Mouse (Mus musculus): ENCODE measurements around the gene Wdr59.

Gene Wdr59

GRCm38 (mm10) chr8:111493176-111493575 lies 28.7 kb downstream of the Wdr59 start:
- DNase-seq (ENCODE audit: low read depth, low spot score), result no peak

GRCm38 (mm10) chr8:111492508-111492907 lies 29.4 kb downstream of the Wdr59 start:
- DNase-seq (ENCODE audit: low read depth, low spot score), result no peak

GRCm38 (mm10) chr8:111491191-111491590 lies 30.7 kb downstream of the Wdr59 start:
- DNase-seq (ENCODE audit: low read depth, low spot score), result no peak

GRCm38 (mm10) chr8:111490034-111490591 lies 31.8 kb downstream of the Wdr59 start:
- no peak for DNase-seq (ENCODE audit: low read depth, low spot score)

GRCm38 (mm10) chr8:111480691-111481090 lies 41.2 kb downstream of the Wdr59 start:
- no peak for DNase-seq (ENCODE audit: low read depth, low spot score)

DNA sequence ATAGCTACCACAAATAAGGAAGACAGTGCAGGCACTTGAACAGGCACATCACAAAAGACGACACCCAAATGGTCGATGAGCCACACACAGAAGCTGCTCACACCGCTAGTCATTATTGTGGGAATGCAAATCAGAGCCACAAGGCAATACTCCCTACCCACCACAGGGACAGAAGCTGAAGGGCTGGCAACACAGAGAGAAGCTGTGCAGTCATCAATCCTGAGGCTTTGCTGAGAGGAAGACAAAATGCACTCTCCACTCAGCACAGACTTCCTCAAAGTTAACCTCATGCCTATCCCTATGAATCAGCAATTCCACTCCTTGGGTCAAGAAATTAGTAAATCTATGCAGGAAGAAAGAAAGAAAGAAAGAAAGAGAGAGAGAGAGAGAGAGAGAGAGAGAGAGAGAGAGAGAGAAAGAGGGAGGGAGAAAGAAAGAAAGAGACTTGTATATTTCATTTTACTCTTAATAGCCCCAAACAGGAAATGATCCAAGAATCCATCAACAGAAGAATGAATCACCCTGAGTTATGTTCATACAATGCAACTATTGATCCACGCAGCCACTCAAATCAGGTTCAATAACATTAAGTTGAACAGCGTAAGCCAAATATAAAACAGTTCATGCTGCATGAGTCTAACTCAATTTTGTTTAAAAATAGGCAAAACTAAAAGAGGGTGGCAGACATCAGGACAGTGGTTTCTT lies 44.0 kb downstream of the Wdr59 start:
- no peak for DNase-seq (ENCODE audit: low read depth, low spot score)

DNA sequence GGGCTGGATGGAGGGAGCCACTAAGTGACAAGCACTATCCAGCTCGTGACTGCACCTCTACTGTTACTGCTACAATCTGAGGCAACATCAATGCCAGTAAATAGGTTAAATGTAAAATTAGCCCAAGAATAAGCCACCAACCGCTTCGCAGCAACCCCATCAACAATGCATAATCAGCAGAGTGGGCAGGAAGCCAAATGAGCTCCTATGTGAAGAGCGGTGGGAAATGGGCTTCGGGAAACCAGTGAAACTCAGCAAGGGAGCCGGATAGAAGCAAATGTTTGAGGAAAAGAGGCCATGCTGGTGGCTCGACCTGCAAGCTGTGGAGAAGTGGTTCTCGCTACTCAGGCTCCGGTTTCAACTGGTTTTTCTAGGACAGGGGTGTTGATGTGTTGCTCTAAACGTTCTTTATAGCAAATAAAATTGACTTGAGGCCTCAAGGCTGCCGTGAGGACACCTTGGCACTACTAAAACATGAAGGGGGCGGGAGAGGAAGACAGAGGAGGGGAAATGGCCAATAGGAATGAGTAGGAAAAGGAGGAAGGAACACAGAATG lies 50.3 kb downstream of the Wdr59 start:
- no peak for DNase-seq (ENCODE audit: low read depth, low spot score)

- no peak for DNase-seq (ENCODE audit: low read depth, low spot score)
Observed at GRCm38 (mm10) chr8:111469013-111469412, 52.9 kb downstream of the Wdr59 start.

DNA sequence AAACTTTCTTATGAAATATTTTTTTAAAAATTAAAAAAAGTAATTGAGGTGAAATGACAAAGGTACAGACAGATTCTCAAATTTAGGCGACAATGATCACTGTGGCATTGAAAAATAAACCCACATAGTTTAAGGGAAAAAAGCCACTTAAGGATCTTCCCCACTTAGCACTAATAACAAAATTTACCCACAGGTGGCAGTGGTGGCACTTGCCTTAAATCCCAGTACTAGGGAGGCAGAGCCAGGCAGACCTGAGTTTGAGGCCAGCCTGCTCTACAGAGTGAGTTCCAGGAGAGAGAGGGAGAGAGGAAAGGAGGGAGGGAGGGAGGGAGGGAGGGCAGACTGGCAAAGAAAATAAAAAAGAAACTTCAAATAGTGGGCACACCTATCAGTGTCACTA lies 56.6 kb downstream of the Wdr59 start:
- DNase-seq (ENCODE audit: low read depth, low spot score), result no peak

GRCm38 (mm10) chr8:111464526-111464925 lies 57.4 kb downstream of the Wdr59 start:
- DNase-seq (ENCODE audit: low read depth, low spot score), result peak; percentile 36

DNA sequence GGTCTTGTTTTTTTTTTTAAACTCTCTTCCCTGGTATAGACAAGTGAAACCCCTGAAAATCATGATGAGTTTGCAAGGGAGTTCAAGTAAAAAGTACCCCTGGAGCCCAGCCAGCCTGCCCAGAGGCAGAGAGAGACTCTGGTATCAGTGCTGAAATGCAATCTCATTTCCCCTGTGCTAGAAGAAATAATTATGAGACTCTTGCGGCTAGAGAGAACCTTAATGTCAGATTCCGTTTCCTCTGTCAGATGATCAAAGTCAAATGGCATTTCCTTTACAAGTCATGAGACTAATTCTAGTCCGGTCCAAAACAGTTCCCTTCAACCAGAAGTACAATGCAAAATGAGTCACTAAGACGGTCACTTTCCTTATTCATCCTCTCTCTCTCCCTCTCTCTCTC lies 72.2 kb downstream of the Wdr59 start:
- peak; percentile 10 for DNase-seq (ENCODE audit: low read depth, low spot score)

- DNase-seq (ENCODE audit: low read depth, low spot score), result no peak
Observed at GRCm38 (mm10) chr8:111445960-111446660, 75.8 kb downstream of the Wdr59 start.

DNA sequence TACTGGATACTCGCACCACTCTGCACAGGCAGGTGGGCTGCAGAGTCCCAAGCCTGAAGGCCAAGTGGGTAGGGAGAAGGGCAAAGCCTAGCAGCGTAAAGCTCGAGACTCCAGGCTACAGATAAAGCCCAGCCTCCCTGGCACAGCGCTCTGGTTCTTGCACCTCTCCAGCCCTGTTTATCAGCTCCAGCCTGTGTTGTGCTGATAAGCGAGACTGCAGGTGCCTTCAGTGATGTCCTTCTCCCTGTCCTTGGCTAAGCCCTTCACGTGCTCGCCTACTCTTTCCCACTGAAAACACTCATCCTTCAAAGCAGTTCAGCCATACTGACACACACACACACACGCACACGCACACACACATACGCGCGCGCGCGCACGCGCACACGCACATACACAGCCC lies 76.3 kb downstream of the Wdr59 start:
- DNase-seq (ENCODE audit: low read depth, low spot score), result no peak

- no peak for DNase-seq (ENCODE audit: low read depth, low spot score)
Observed at GRCm38 (mm10) chr8:111444245-111444644, 77.6 kb downstream of the Wdr59 start.

- DNase-seq (ENCODE audit: low read depth, low spot score), result peak; percentile 21
Observed at GRCm38 (mm10) chr8:111439189-111439588, 82.7 kb downstream of the Wdr59 start.

GRCm38 (mm10) chr8:111435071-111435828 lies 86.6 kb downstream of the Wdr59 start:
- no peak for DNase-seq (ENCODE audit: low read depth, low spot score)

- DNase-seq (ENCODE audit: low read depth, low spot score), result no peak
Observed at GRCm38 (mm10) chr8:111424646-111425045, 97.2 kb downstream of the Wdr59 start.

DNA sequence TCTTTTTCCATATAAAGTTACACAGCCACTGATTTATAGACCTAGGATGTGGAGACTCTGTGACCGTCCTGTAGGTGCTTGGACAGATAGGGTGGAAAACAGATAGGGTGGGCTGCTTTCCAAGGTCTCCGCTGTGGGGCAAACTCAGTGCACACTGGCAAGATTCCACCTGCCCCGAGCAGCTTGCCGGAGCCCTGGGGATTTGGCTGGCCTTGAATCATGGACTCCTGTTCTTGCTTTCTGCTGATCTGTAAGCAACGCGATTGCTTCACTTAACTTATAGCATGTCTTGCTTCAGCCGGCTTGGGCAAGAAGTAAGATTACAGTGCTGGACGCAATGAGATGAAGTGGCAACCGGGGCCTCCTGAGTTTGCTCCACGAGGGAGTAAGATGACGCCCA lies 97.7 kb downstream of the Wdr59 start:
- DNase-seq (ENCODE audit: low read depth, low spot score), result no peak

DNA sequence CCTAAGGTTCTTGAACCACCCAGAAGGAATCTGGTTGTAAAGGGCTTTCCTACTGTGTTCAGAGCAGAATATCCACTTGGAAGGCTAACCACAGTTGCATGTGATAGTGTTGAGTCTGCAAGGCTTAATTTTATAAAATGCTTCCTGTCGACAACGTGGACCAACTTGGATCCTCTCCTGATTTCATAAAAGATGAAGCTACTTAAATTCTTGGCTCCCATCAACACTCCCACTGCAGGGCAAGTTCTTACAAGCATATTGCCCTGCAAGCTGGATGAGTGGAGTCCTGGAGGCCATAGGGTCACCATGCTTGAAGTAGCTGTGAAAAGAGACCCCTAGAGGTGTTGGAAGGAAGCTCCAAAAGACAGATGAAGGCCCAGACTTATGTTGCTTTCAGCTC lies 99.3 kb downstream of the Wdr59 start:
- DNase-seq (ENCODE audit: low read depth, low spot score), result no peak

GRCm38 (mm10) chr8:111419171-111419570 lies 102.7 kb downstream of the Wdr59 start:
- no peak for DNase-seq (ENCODE audit: low read depth, low spot score)

DNA sequence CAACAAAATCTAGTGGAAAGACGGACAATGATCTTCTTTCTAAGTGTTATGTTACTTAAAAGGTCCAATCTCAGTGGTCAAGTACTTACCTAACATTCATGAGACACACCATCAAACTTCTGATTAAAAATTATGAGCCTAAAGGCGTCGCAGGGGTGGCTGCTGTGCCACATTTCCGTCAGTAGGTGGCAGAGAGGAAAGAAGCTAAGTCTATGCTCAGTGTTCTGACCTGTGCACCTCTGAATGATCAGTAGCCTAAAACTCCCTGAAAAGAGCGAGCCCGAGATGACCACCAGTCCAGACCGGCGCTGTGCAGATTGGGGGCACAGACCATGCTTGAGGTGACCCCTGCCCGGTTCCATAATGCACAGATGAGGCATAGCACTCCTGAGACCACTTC lies 103.3 kb downstream of the Wdr59 start:
- DNase-seq (ENCODE audit: low read depth, low spot score), result no peak

- DNase-seq (ENCODE audit: low read depth, low spot score), result no peak
Observed at GRCm38 (mm10) chr8:111417222-111417621, 104.7 kb downstream of the Wdr59 start.
